Mouse (Mus musculus): ENCODE results near the gene Agk. TPM values are rescaled to one million over a fixed set of nuclear protein-coding genes. Genes with fewer than 3 reads are reported as not detected.

Gene Agk
- polyA plus RNA-seq, 1 experiment = 8.0 TPM

DNA sequence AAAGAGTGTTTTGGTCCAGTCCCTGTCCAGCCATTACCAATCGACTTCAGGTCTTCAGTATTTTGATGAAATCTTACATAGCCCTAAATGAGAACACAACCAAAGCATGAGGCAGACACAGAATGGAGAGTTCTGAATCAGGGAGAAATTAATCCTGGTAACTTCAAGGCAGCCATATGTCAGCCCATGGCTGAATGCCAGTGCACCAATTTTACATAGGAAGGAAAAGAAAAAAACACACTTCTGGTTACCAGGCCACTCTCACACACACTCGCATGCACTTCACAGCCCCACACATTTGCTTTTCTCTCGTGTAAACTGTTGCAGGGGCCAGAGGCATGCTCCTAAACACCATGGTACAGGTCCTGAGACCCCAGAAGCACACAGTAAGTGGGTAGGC lies 105.9 kb downstream of the Agk start:
- no peak for TF ChIP-seq GATA1 (IDR thresholded peaks at IDR 0.05; ENCODE audit: low read length)

DNA sequence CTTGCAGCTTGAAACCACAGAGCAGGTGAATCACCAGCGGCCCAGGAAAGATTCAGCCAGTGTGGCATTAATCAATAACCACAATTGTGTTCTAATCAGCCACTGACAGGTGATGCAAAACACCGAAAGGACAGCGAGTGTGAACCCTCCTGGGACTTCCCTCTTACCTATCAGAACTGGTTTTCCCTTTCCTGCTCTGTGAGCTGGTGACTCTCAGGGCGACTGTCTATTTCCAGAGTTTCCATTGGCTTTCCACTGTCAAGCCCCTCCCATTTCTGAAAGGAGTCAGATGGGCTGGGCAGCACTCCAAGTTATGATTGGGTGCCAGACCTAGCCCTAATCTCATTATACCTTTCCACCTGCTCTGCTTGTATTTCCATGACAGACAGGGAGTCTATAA lies 106.4 kb downstream of the Agk start:
- no peak for TF ChIP-seq GATA1 (IDR thresholded peaks at IDR 0.05; ENCODE audit: low read length)

DNA sequence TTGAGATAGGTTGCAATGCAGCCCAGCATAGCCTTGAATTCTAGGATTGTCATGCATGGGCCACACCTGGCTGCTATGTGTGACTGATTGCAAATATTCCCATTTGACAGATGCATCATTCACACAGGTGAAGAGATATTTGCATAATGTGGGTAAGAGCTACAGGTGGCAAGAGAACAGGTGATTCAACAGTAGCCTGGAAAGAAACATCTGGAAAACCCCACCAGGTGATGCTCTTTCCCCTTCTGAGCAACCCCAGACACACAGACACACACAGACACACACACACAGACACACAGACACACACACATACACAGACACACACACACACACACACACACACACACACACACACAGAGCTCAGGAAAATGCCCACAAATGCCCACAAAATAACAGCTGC lies 106.8 kb downstream of the Agk start:
- TF ChIP-seq GATA1 (IDR thresholded peaks at IDR 0.05; ENCODE audit: low read length) = no peak

DNA sequence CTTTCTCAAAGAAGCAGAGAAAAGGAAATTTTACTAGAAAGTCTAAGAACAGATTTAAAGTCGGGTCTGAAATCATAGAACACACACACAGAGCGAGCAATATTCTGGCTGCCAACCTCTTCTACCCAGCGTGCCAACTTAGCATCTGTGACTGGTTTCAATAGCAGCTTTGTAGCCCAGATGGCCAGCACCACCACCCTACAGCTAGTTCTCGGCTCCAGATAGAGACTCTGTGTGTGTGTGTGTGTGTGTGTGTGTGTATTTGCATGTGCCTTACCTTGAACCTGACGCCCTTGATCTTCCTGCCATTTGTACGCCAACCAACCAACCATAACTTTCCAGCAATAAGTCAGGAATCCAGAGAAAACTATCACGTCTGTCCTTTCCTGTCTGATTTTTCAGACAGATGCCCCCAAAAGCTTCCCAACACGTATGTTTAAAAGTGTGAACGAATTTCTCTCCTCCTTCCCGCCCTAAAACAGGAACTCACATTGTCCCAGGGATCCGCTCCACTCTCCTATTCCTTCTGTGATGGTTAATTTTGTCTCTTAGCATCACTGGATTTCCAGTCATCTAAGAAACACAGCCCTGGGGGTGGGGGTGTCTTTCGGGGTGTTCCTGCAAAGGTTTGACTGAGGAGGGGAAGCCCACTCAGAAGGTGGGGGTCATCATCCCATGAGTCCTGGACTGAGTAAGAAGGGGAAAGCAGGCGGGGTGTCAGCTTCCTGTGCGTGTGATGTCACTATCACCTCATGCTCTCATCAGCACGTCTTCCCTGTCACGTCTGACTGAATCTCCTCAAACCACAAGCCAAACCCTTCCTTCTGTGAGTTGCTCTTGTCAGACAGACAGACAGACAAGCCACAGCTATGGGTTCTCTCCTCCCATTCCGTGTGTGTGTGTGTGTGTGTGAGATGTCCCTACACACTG lies 107.6 kb downstream of the Agk start:
- TF ChIP-seq GATA1 (IDR thresholded peaks at IDR 0.05; ENCODE audit: low read length) = no peak

DNA sequence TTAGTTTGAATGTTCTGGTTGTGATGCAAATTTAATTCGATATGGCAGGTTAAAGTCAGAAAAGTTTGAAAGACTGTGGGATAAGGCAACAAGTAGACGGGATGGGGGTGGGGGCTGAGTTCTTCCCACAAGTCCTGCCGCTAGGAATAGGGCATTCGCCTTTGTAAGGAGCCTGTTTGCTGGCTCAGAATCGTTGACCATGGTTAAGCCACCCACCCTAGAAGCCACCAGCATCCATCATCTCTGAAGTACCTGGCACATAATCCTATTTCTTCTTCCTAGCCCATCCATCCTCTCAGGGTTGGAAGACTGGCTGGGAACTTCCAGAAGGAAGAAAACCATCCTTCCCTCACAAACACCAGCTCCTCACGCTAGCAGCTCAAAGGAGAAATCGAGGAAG lies 109.7 kb downstream of the Agk start:
- no peak for TF ChIP-seq GATA1 (IDR thresholded peaks at IDR 0.05; ENCODE audit: low read length)

DNA sequence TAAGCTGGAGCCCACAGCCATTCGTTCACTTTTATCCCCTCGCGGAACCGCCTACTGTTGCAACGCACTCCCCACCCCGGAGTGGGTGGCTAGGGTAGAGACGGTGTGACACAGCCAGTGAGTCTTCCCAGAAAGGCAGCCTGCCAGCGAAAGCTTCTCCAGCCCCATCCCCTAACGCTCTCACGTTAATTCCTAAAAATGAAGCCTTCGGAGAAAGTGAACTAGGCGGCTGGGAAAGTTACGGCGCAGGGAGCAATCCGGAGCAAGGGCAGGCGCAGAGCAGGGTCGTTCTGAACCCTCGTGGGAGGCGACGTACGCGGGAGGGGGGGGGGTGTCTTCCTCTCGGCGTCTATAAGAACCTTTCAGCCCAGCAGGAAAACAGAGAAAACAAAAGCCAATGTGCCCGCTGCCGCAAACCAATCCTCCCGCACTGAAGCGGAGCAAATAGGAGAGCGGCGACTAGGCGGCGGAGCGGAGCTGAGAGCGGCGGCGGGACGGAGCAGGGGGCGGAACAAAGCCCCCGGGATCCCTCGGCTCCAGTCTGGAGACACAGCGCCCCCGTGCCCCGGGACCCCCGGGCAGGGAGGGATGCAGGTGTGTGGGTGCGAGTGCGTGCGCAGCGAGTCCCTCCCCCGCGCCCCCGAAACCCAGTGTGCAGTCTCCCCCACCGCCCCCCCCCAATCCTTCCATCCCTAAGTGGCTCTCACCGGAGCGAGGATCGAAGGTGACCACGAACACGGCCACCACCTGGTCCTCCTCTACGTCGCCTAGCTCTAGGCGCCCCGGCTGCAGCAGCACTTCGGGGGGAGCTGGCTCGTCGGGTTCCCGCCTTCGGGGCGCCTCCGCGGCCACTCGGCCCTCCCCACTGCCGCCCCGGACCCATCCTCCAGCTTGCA lies 110.4 kb downstream of the Agk start:
- TF ChIP-seq GATA1 (IDR thresholded peaks at IDR 0.05; ENCODE audit: low read length) = no peak

DNA sequence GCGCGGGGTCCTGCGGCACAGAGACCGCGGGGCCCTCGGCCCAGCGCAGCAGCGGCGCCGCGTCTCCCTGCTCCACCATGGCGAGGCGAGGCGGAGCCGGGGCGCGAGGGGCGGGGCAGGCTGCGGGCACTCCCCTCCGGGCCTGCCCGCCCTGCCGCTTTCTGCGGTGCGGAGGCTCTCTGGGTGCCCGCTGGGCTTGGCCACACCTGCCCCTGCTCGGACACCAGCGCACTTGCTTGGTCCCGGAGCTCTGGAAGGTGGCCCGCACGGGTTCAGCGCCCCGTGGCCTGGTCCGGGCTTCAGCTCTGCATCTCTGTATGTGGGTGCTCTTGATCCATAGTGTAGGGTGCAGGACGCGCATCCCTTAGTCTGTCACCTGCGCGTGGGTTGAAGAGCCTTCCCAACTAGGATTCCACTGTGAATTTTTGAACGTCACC lies 111.1 kb downstream of the Agk start, which contains the start of gene E330009J07Rik:
TSS of gene E330009J07Rik (minus strand) at position 89 of the 437 bp plus-strand sequence.
- no peak for TF ChIP-seq GATA1 (IDR thresholded peaks at IDR 0.05; ENCODE audit: low read length)

DNA sequence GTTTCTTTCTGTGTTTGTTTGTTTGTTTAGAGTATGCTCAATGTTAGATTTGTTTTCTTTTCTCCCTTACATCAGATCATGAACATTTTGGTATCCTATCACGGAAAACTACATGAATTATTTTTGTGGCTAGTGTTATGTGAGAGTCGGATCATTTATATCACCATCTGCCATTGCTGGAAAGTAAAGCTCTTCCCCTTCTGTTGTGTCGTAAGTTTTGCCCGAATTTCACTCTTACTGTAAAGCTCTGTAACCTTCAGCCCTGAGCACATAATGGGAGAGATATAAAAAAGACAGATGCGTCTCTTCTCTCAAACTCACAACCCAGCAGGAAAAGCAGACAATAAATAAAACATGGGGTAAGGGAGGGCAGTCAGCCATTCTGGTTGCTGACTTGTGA lies 114.0 kb downstream of the Agk start, which contains the start of gene Wee2:
TSS of gene Wee2 (plus strand) at position 153 of the 400 bp plus-strand sequence.
- no peak for TF ChIP-seq GATA1 (IDR thresholded peaks at IDR 0.05; ENCODE audit: low read length)

DNA sequence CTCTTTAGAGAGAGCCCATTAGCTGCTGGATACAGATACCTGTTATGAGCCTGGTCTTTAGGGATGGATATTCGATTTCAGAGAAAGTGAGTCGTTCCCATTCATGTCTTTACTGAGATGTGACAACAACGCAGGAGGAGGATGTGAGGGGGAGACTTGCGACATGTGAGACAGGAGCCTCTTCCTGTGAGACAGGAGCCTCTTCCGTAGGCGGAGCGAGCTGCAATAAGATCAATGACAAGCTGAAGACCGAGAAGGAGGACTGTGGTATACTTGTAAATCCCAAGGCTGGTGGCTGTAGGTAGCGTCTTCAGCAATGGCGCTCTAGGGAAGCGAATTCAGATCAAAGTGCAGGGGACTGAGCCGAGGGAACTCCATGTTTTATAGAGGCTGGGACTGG lies 114.8 kb downstream of the Agk start:
- TF ChIP-seq GATA1 (IDR thresholded peaks at IDR 0.05; ENCODE audit: low read length) = no peak

DNA sequence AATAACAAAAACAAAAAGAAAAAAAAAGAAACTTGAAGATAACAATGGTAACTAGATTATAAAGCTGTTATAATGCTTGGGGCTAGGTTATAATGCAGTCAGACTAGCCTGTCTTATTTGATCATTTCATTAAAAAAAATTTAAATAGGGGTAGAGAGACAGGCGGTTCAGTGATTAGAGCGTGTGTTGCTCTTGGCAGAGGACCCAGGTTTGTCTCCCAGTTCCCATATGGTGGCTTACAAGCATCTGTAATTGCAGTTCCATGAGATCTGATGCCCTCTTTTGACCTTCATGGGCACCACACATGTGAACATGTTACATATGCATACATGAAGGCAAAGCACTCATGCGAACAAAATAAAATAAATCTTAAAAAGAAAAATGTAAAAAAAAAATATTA lies 116.3 kb downstream of the Agk start:
- TF ChIP-seq GATA1 (IDR thresholded peaks at IDR 0.05; ENCODE audit: low read length) = no peak

DNA sequence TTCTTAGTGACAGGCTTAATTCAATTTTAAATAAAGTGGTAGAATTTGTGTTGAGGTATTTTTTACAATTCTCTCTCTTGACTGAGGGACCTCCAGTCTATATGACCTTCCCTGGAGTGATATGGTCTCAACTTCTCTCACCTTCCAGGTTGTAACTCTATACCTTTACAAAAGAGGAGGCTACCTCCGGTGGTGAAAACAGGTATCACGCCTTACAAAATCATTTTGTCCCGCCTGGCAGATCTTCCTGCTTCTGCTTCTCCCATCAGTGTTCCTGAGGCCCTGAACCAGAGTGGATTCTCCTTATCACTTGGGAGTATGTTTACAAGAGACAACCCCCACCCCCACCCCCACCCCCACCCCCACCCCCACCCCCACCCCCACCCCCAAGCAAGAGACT lies 116.8 kb downstream of the Agk start:
- TF ChIP-seq GATA1 (IDR thresholded peaks at IDR 0.05; ENCODE audit: low read length) = no peak

DNA sequence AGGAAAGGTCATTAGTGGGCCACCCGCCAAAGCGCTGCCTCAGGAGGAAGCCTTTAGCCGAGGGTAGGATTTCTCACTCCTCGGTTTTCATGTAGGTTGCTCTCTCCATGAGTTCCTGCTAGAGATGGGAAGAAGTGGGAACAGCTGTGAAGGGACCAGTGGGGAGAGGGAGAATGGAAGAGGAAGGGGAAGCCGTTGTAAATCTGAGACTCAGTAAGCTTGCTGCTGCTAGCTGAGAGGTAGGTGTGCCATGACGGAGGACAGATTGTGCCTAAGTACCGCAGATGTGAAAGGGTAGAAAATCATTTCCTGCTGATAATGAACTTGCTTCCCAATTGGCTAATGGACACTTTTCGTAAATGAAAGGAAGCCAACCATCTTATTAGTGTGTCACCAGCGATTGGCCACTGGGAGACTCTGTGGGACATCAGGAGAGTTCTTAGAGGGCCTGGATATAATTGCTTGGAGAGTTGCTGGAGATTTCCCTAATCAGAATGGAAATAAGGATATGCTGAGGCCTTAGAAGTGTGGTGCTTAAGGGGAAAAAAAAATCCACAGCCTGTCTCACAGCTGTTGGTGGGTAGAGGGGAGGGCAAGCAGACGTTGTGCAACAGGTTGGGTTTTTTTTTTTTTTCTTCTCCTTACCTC lies 118.4 kb downstream of the Agk start:
- TF ChIP-seq GATA1 (IDR thresholded peaks at IDR 0.05; ENCODE audit: low read length) = no peak

Other genes with a start within 250 kb of the Agk start
- 0.10 and 0.17 TPM in 2 replicates for gene E330009J07Rik, start 111.0 kb downstream of the Agk start, polyA plus RNA-seq (2012)
- not detected in 2 replicates for gene Wee2, start 113.9 kb downstream of the Agk start, polyA plus RNA-seq (2012)
- 13.7 and 20.0 TPM in 2 replicates for gene Ssbp1, start 146.2 kb downstream of the Agk start, polyA plus RNA-seq (2012)
- not detected in 2 replicates for gene Tas2r137, start 166.1 kb downstream of the Agk start, polyA plus RNA-seq (2012)
- not detected in 2 replicates for gene Tas2r108, start 168.4 kb downstream of the Agk start, polyA plus RNA-seq (2012)
- gene Prss37, start 194.3 kb downstream of the Agk start, polyA plus RNA-seq (2012) = not detected in 2 replicates
- gene Olfr461, start 229.9 kb downstream of the Agk start, polyA plus RNA-seq (2012) = not detected in 2 replicates
- not detected in 2 replicates for gene Olfr460, start 244.3 kb downstream of the Agk start, polyA plus RNA-seq (2012)

Measured in G1E-ER4 (cell line).